Mouse (Mus musculus): ENCODE results near the gene Mup6. TPM values are rescaled to one million over a fixed set of nuclear protein-coding genes. Genes with fewer than 3 reads are reported as not detected.

Mup6 gene
- not detected in 2 replicates for polyA plus RNA-seq (2012)

GRCm38 (mm10) chr4:59963405-59964344 lies at the start of gene Mup6:
TSS of gene Mup6 (plus strand) at chr4:59964294.
- Histone ChIP-seq H3K36me3 (ENCODE audit: control insufficient read depth) (no peaks in the 10 kb centered on the region), H3K4me3 (replicated peaks) (no peak within 1 kb of the TSS), H3K4me1 (ENCODE audit: control insufficient read depth) (no peaks in the 10 kb centered on the region), H3K9me3 (ENCODE audit: control insufficient read depth, low read length) (no peaks in the 10 kb centered on the region), H3K27me3 (ENCODE audit: control insufficient read depth) (no peaks in the 10 kb centered on the region)
- TF ChIP-seq GATA1 (IDR thresholded peaks at IDR 0.05; ENCODE audit: low read length) (no peak), TAL1 (IDR thresholded peaks at IDR 0.05; ENCODE audit: low read length) (no peak)

GRCm38 (mm10) chr4:59914608-59915403 lies 49.3 kb upstream of the Mup6 start, which contains the start of gene Slc46a2:
TSS of gene Slc46a2 (minus strand) at chr4:59915056.
- H3K27me3 ChIP-seq (ENCODE audit: control insufficient read depth) = peaks cover 15% of the 10 kb centered on the region
- H3K9me3 ChIP-seq (ENCODE audit: control insufficient read depth, low read length) = no peaks in the 10 kb centered on the region
- TF ChIP-seq TAL1 (IDR thresholded peaks at IDR 0.05; ENCODE audit: low read length) (no peak), GATA1 (IDR thresholded peaks at IDR 0.05; ENCODE audit: low read length) (no peak)
- H3K4me3 ChIP-seq (replicated peaks) = no peak within 1 kb of the TSS
- no peaks in the 10 kb centered on the region for H3K4me1 ChIP-seq (ENCODE audit: control insufficient read depth)
- H3K36me3 ChIP-seq (ENCODE audit: control insufficient read depth) = no peaks in the 10 kb centered on the region

- Histone ChIP-seq H3K4me1 (ENCODE audit: control insufficient read depth) (no peaks in the 10 kb centered on the region), H3K36me3 (ENCODE audit: control insufficient read depth) (no peaks in the 10 kb centered on the region), H3K4me3 (replicated peaks) (no peak overlapping the region), H3K27me3 (ENCODE audit: control insufficient read depth) (peaks cover 15% of the 10 kb centered on the region), H3K9me3 (ENCODE audit: control insufficient read depth, low read length) (no peaks in the 10 kb centered on the region)
- TF ChIP-seq GATA1 (IDR thresholded peaks at IDR 0.05; ENCODE audit: low read length) = no peak
- no peak for TF ChIP-seq TAL1 (IDR thresholded peaks at IDR 0.05; ENCODE audit: low read length)
These were observed 46.1 kb upstream of the Mup6 start for GRCm38 (mm10) chr4:59917966-59918365.

- H3K4me1 ChIP-seq (ENCODE audit: control insufficient read depth) = no peaks in the 10 kb centered on the region
- no peak for TF ChIP-seq GATA1 (IDR thresholded peaks at IDR 0.05; ENCODE audit: low read length)
- TF ChIP-seq TAL1 (IDR thresholded peaks at IDR 0.05; ENCODE audit: low read length) = no peak
- H3K9me3 ChIP-seq (ENCODE audit: control insufficient read depth, low read length) = no peaks in the 10 kb centered on the region
- H3K36me3 ChIP-seq (ENCODE audit: control insufficient read depth) = no peaks in the 10 kb centered on the region
- H3K4me3 ChIP-seq (replicated peaks) = no peak overlapping the region
- no peaks in the 10 kb centered on the region for H3K27me3 ChIP-seq (ENCODE audit: control insufficient read depth)
These were observed 39.0 kb upstream of the Mup6 start for GRCm38 (mm10) chr4:59925082-59925481.

GRCm38 (mm10) chr4:59927666-59928065 lies 36.4 kb upstream of the Mup6 start:
- no peaks in the 10 kb centered on the region for H3K4me1 ChIP-seq (ENCODE audit: control insufficient read depth)
- H3K36me3 ChIP-seq (ENCODE audit: control insufficient read depth) = no peaks in the 10 kb centered on the region
- H3K9me3 ChIP-seq (ENCODE audit: control insufficient read depth, low read length) = no peaks in the 10 kb centered on the region
- no peaks in the 10 kb centered on the region for H3K27me3 ChIP-seq (ENCODE audit: control insufficient read depth)
- TF ChIP-seq TAL1 (IDR thresholded peaks at IDR 0.05; ENCODE audit: low read length) = no peak
- no peak for TF ChIP-seq GATA1 (IDR thresholded peaks at IDR 0.05; ENCODE audit: low read length)
- H3K4me3 ChIP-seq (replicated peaks) = no peak overlapping the region

GRCm38 (mm10) chr4:59928347-59928746 lies 35.7 kb upstream of the Mup6 start:
- Histone ChIP-seq H3K4me3 (replicated peaks) (no peak overlapping the region), H3K27me3 (ENCODE audit: control insufficient read depth) (no peaks in the 10 kb centered on the region), H3K9me3 (ENCODE audit: control insufficient read depth, low read length) (no peaks in the 10 kb centered on the region), H3K4me1 (ENCODE audit: control insufficient read depth) (no peaks in the 10 kb centered on the region), H3K36me3 (ENCODE audit: control insufficient read depth) (no peaks in the 10 kb centered on the region)
- TF ChIP-seq TAL1 (IDR thresholded peaks at IDR 0.05; ENCODE audit: low read length) (no peak), GATA1 (IDR thresholded peaks at IDR 0.05; ENCODE audit: low read length) (no peak)

- Histone ChIP-seq H3K9me3 (ENCODE audit: control insufficient read depth, low read length) (no peaks in the 10 kb centered on the region), H3K27me3 (ENCODE audit: control insufficient read depth) (no peaks in the 10 kb centered on the region), H3K4me3 (replicated peaks) (no peak overlapping the region), H3K36me3 (ENCODE audit: control insufficient read depth) (no peaks in the 10 kb centered on the region), H3K4me1 (ENCODE audit: control insufficient read depth) (no peaks in the 10 kb centered on the region)
- TF ChIP-seq GATA1 (IDR thresholded peaks at IDR 0.05; ENCODE audit: low read length) = no peak
- TF ChIP-seq TAL1 (IDR thresholded peaks at IDR 0.05; ENCODE audit: low read length) = no peak
These were observed 31.4 kb upstream of the Mup6 start for GRCm38 (mm10) chr4:59932505-59933281.

- H3K27me3 ChIP-seq (ENCODE audit: control insufficient read depth) = no peaks in the 10 kb centered on the region
- H3K4me3 ChIP-seq (replicated peaks) = no peak overlapping the region
- H3K4me1 ChIP-seq (ENCODE audit: control insufficient read depth) = no peaks in the 10 kb centered on the region
- no peaks in the 10 kb centered on the region for H3K36me3 ChIP-seq (ENCODE audit: control insufficient read depth)
- no peaks in the 10 kb centered on the region for H3K9me3 ChIP-seq (ENCODE audit: control insufficient read depth, low read length)
- TF ChIP-seq GATA1 (IDR thresholded peaks at IDR 0.05; ENCODE audit: low read length) (no peak), TAL1 (IDR thresholded peaks at IDR 0.05; ENCODE audit: low read length) (no peak)
These were observed 26.6 kb upstream of the Mup6 start for GRCm38 (mm10) chr4:59937543-59937942.

All from erythroblast, embryonic 14.5 days (primary cell).